Mouse (Mus musculus): ENCODE results near the gene Nsun2. TPM values are rescaled to one million over a fixed set of nuclear protein-coding genes. Genes with fewer than 3 reads are reported as not detected.

Gene Nsun2
- polyA plus RNA-seq, 1 experiment from 2014 or later, result 77.9 TPM

DNA sequence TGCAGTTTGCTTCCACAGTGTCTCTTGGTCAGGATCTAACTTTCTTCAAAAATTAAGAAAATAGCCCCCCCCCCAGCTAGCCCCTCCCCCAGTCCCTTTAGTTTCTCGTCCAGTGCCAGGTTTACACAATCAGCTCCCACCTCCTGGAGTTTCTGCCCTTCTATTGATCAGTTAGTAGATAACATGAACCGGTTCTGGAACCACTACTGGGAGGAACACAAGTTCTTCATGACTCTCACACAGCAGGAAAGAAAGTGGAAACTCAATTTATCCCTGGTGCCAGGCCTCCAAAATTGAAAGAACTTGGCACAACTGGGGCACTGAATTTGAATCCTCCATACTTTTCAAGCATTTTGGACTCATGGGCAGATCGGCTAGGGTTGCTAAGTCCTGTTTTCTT is 121.0 kb downstream of the Nsun2 start:
- no peak overlapping the region for H3K4me2 ChIP-seq
- no peaks in the 10 kb centered on the region for H3K36me3 ChIP-seq
- no peaks in the 10 kb centered on the region for H3K27me3 ChIP-seq (replicated peaks)
- H3K27ac ChIP-seq (ENCODE audit: poor library complexity, severe bottlenecking), result no peak overlapping the region
- no peak for ATAC-seq (ENCODE audit: insufficient number of reproducible peaks, low FRiP score)
- no peaks in the 10 kb centered on the region for H3K4me1 ChIP-seq (replicated peaks)
- no peak overlapping the region for H3K4me3 ChIP-seq
- H3K9ac ChIP-seq, result no peak overlapping the region
- no peaks in the 10 kb centered on the region for H3K9me3 ChIP-seq (replicated peaks)
- 66% methylated on average over 3 of the region's 3 CpGs for WGBS

DNA sequence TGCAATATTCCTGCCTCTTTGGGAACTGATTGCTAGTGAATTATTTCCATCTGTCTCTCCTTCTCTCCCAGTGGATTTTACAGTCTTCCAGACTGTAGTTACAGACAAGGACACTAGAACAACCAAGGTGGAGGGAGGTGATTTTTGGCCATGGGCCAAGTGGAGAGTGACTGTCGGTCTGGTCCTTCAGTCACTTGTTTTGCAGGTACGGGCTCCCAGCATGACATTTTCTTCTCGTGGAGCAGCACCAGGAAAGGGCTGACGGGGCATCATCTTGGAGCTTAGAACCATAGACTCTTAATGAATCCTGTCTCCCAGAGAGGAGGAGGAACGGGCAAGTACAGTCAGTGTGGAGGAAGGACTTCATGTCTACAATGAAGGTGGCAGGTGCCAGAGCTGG is 138.6 kb downstream of the Nsun2 start:
- WGBS, result 77% methylated on average over 5 of the region's 5 CpGs
- H3K4me3 ChIP-seq, result no peak overlapping the region

DNA sequence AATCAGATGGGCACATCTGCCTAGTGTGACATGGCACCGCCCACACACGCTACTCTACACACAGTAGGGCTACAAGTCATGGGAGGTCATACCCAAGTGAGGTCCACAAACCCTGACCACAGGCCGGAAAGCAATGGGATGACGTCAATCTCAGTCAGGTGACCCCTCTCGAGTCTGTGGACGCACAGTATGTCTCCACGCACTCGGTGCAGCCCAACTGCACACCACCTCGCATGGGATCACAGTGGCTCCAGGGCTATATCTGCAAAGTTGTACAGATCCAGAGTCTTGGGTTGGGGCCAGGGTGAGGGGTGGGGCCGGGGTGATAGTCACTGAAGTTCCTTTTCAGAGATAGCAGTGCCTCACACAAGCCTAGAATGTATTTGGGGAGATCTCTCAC is 139.0 kb downstream of the Nsun2 start:
- Histone ChIP-seq H3K9me3 (replicated peaks) (0 out of 2 replicates have a peak, but pooled peaks cover 6% of the 10 kb centered on the region), H3K4me1 (replicated peaks) (no peaks in the 10 kb centered on the region), H3K27me3 (replicated peaks) (no peaks in the 10 kb centered on the region), H3K4me2 (no peak overlapping the region), H3K4me3 (no peak overlapping the region), H3K27ac (ENCODE audit: poor library complexity, severe bottlenecking) (no peak overlapping the region), H3K9ac (no peak overlapping the region), H3K36me3 (no peaks in the 10 kb centered on the region)
- no peak for ATAC-seq (ENCODE audit: insufficient number of reproducible peaks, low FRiP score)
- 83% methylated on average over 10 of the region's 10 CpGs for WGBS

More for the DNA sequence above, 138.6 kb downstream of the Nsun2 start:
- no peak for ATAC-seq (ENCODE audit: insufficient number of reproducible peaks, low FRiP score)
- Histone ChIP-seq H3K4me2 (no peak overlapping the region), H3K27me3 (replicated peaks) (no peaks in the 10 kb centered on the region), H3K4me1 (replicated peaks) (no peaks in the 10 kb centered on the region), H3K27ac (ENCODE audit: poor library complexity, severe bottlenecking) (no peak overlapping the region), H3K36me3 (no peaks in the 10 kb centered on the region), H3K9ac (no peak overlapping the region), H3K9me3 (replicated peaks) (0 out of 2 replicates have a peak, but pooled peaks cover 6% of the 10 kb centered on the region)

DNA sequence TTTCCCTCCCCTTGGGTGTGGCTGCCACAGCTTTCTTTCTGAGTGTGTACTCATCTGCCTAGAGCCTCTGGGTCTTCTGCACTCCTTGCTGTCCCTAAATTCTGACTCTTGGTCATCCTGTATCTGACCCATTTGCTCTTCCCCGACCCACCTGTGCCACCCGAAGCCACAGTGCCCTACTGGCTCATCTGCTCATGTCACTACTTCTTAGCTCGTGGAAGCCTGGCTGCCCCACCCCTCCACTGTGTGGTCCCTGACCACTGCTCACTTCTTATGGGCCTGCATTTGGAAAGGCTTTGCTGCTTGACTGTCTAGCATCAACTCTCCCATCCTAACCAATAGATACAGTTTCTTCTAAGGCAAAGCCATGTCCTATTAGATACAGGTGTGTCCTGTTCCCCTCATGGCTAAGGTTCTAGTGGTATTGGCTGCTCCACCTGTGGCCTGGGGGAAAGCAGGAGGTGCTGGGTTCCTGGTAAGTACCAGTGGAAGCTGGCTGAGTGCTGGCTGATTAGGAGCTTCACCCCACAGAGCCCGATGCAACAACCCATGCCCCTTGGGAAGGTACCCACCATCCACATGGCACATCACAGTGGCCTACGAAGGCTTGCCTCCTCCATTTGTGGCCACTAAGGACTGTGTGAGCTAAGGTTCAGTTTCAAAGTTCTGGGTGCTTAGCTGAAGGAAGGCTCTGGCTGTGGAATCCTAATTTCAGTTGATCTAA is 139.8 kb downstream of the Nsun2 start:
- Histone ChIP-seq H3K27ac (ENCODE audit: poor library complexity, severe bottlenecking) (no peak overlapping the region), H3K4me1 (replicated peaks) (no peaks in the 10 kb centered on the region), H3K36me3 (no peaks in the 10 kb centered on the region), H3K27me3 (replicated peaks) (no peaks in the 10 kb centered on the region), H3K4me2 (no peak overlapping the region), H3K9me3 (replicated peaks) (0 out of 2 replicates have a peak, but pooled peaks cover 6% of the 10 kb centered on the region), H3K4me3 (no peak overlapping the region), H3K9ac (no peak overlapping the region)
- no peak for ATAC-seq (ENCODE audit: insufficient number of reproducible peaks, low FRiP score)
- 75% methylated on average over 5 of the region's 5 CpGs for WGBS

DNA sequence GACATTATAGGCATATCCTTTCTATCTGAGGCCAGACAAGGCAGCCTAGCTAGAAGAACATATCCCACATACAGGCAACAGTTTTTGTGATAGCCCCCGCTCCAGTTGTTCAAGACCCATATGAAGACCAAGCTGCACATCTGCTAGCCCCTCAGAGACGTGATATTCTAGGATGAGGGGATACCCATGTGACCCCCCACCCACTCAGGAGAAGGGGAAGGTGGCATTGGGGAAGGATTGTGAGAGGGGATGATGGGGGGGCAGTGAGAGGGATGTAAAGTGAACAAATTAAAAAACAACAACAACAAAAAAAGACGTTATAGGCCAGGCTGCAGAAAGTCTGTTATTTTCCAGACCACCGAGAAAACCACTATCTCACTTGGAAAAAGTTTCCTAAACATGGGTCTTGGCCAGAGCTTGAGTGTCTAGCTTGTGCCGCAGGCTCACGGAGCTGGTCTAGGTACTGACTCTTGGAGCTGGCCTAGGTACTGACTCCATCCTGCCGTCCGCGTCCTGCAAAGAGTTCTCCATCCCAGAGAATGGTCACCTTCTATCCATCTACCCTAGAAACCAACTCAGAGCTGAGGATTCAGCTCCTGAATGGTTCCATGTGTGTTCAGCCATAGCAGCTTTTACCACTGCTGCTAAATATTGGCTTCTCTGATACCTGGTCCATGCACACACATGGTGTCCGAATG is 140.5 kb downstream of the Nsun2 start:
- H3K27ac ChIP-seq (ENCODE audit: poor library complexity, severe bottlenecking), result no peak overlapping the region
- 44% methylated on average over 10 of the region's 10 CpGs for whole genome bisulfite sequencing
- H3K4me2 ChIP-seq, result no peak overlapping the region
- no peaks in the 10 kb centered on the region for H3K36me3 ChIP-seq
- no peaks in the 10 kb centered on the region for H3K27me3 ChIP-seq (replicated peaks)
- ATAC-seq (ENCODE audit: insufficient number of reproducible peaks, low FRiP score), result no peak
- 0 out of 2 replicates have a peak, but pooled peaks cover 6% of the 10 kb centered on the region for H3K9me3 ChIP-seq (replicated peaks)
- no peaks in the 10 kb centered on the region for H3K4me1 ChIP-seq (replicated peaks)
- no peak overlapping the region for H3K9ac ChIP-seq
- no peak overlapping the region for H3K4me3 ChIP-seq

Other genes with a start within 250 kb of the Nsun2 start
- gene Tent4a, start 871 bp downstream of the Nsun2 start, polyA plus RNA-seq (2016; fragmentation: Nextera tagmentation; extraction: Ambion mirVana), result 3.9 and 4.0 TPM in 2 replicates
- 7.2 and 8.1 TPM in 2 replicates for gene Srd5a1, start 77.7 kb downstream of the Nsun2 start, polyA plus RNA-seq (2016; fragmentation: Nextera tagmentation; extraction: Ambion mirVana)
- 0.54 and 0.70 TPM in 2 replicates for gene Ube2ql1, start 206.1 kb downstream of the Nsun2 start, polyA plus RNA-seq (2016; fragmentation: Nextera tagmentation; extraction: Ambion mirVana)

Data from heart, embryonic 12.5 days (tissue).